Mouse (Mus musculus): ENCODE results near the gene Sv2a. TPM values are rescaled to one million over a fixed set of nuclear protein-coding genes. Genes with fewer than 3 reads are reported as not detected.

The Sv2a gene
- total RNA-seq, 4 experiments from 2014 or later: 434 to 460 (median 443) TPM

- DNase-seq (ENCODE audit: low spot score in 2 of 2): no peak
These were observed 59.8 kb downstream of the Sv2a start for GRCm38 (mm10) chr3:96240799-96241197.

GRCm38 (mm10) chr3:96243921-96244572 lies 63.1 kb downstream of the Sv2a start:
- DNase-seq (ENCODE audit: low spot score in 2 of 2): no peak

Small RNAs within 50 kb of the gene (microRNA-seq; reads per million reads assigned to microRNA genes)
- gene Gm44492 (0 reads per million in 2 experiments), gene Gm47311 (0 reads per million in 2 experiments)

Other genes with a start within 250 kb of the Sv2a start
- gene Plekho1, start 185.2 kb upstream of the Sv2a start, total RNA-seq (2022): 10 to 100 TPM; 64.0 to 86.2 (median 81.6) TPM
- gene Vps45, start 122.7 kb upstream of the Sv2a start, total RNA-seq (2022): 10 to 100 TPM; 44.9 to 55.2 (median 50.3) TPM
- 10 to 100 TPM; 33.4 to 40.7 (median 38.5) TPM for gene Otud7b, start 76.6 kb upstream of the Sv2a start, total RNA-seq (2022)
- gene Mtmr11, start 19.1 kb upstream of the Sv2a start, total RNA-seq (2022): 1 to 10 TPM; 5.8 to 8.4 (median 6.9) TPM
- 10 to 100 TPM; 40.3 to 48.5 (median 43.0) TPM for gene Sf3b4, start 8.8 kb upstream of the Sv2a start, total RNA-seq (2022)
- 10 to 100 TPM; 14.9 to 20.7 (median 18.3) TPM for gene Bola1, start 38.6 kb downstream of the Sv2a start, total RNA-seq (2022)
- 10 to 100 TPM; 11.1 to 15.2 (median 14.1) TPM for gene Hist2h2ab, start 38.7 kb downstream of the Sv2a start, total RNA-seq (2022)
- gene Hist2h2ac, start 39.7 kb downstream of the Sv2a start, total RNA-seq (2022): 10 to 100 TPM; 26.7 to 37.7 (median 31.8) TPM
- 1 to 10 TPM; 4.9 to 7.1 (median 5.4) TPM for gene Hist2h2be, start 40.0 kb downstream of the Sv2a start, total RNA-seq (2022)
- gene Hist2h3c2, start 58.0 kb downstream of the Sv2a start, total RNA-seq (2022): 1 to 10 TPM; 1.1 to 4.8 (median 4.3) TPM
- 100 to 1,000 TPM; 190 to 245 (median 229) TPM for gene Hist2h2aa2, start 59.1 kb downstream of the Sv2a start, total RNA-seq (2022)
- gene Hist2h2aa1, start 64.3 kb downstream of the Sv2a start, total RNA-seq (2022): 10 to 100 TPM in 2 of 4 experiments, 1 to 10 TPM in 2; 5.2 to 28.7 (median 10.2) TPM
- not detected for gene Hist2h3c1, start 65.5 kb downstream of the Sv2a start, total RNA-seq (2022)
- 10 to 100 TPM; 27.2 to 32.5 (median 29.5) TPM for gene Hist2h4, start 82.2 kb downstream of the Sv2a start, total RNA-seq (2022)
- gene Hist2h3b, start 87.5 kb downstream of the Sv2a start, total RNA-seq (2022): 10 to 100 TPM; 45.5 to 68.8 (median 61.8) TPM
- 100 to 1,000 TPM; 160 to 229 (median 192) TPM for gene Hist2h2bb, start 88.6 kb downstream of the Sv2a start, total RNA-seq (2022)
- 1 to 10 TPM; 1.7 to 6.5 (median 3.5) TPM for gene Fcgr1, start 112.8 kb downstream of the Sv2a start, total RNA-seq (2022)